Mouse (Mus musculus) neutrophil, adult 83 days (primary cell): ENCODE results near the gene Orm2. TPM values are rescaled to one million over a fixed set of nuclear protein-coding genes. Genes with fewer than 3 reads are reported as not detected.

Experiments used
- total RNA-seq, 2 experiments: library from RNA; stranded (reverse); gene quantifications; one replicate each; pipeline ENCODE4 v1.2.4; 2023

The Orm2 gene
- total RNA-seq, result 1 to 10 TPM; 2.1 to 2.2 TPM

DNA sequence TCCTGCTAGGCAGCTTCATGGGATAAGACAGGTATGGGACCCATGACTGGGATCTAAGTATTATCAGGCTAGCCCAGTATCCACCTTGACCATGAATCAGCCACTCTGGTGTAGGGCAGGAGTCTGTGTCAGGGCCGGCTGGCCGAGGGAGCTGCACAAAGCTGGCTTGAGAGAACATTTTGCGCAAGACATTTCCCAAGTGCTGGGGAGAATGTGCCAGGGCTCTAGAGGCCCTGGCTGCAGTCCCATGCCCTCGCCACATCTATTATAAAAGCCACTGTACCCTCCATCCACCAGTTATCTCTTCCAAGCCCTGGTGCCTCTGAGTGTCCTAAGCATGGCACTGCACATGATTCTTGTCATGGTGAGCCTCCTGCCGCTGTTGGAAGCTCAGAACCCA lies at the start of gene Orm2:
TSS of gene Orm2 (plus strand) at position 300 of the 400 bp plus-strand sequence.

GRCm38 (mm10) chr4:63344295-63344694 lies 18.0 kb upstream of the Orm2 start, which contains the start of gene Orm1:
Orm1 (plus strand) TSS chr4:63344560.

GRCm38 (mm10) chr4:63355877-63356665 lies 6.2 kb upstream of the Orm2 start, which contains the start of gene Orm3:
Orm3 (plus strand) TSS chr4:63356162.

DNA sequence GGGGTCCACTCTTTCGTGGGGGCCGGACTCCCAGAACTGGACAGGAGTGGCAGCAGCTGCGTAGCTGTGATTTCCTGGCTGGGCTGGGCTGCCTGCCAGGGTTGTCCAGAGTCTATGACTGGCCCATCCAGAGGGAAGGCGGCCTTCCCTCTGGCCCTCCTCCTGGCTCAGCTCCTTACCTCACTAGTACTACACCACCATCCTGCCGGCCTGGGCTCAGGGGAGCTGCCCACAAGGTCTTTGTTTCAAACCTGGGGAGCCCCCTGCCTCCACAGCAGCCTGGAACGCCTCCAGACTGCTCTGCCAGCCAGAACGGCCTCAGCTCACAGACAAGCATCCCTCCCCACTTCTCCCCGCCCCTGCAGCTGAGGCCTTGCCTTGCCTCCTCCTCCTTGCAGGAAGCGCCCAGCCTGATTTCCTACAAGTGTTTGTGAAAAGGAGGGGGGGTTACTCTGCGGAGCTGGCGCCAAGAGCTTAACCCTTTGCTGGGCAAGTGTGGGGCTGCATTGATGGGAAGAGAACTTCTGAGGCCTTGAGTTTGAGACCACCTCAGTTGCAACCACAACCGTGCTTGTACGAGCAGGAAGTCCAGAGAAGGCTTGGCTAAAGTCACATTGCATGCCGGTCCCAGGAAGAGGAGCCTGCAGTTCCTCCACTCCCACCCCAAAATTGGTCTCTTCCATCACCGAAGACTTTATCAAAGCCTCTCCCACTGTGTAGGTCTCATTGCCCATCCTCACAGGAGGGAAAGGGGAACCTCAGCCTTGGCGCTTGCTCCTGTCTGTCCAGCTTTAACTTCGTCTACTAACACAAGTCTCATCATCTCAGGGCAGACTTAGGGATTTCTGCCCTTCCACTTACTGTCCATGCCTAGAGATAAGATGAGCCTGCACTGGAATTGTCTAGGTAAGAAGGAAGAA lies 41.1 kb downstream of the Orm2 start, which contains the start of gene Akna:
TSS of gene Akna (minus strand) at position 315 of the 920 bp plus-strand sequence.

Other genes with a start within 250 kb of the Orm2 start
- not detected for gene Ambp, start 207.7 kb upstream of the Orm2 start, total RNA-seq
- gene Kif12, start 190.3 kb upstream of the Orm2 start, total RNA-seq, result not detected
- under 1 TPM; 0.39 to 0.51 TPM for gene Col27a1, start 148.4 kb upstream of the Orm2 start, total RNA-seq
- 10 to 100 TPM; 39.2 to 49.8 TPM for gene Orm1, start 17.9 kb upstream of the Orm2 start, total RNA-seq
- not detected for gene Orm3, start 6.3 kb upstream of the Orm2 start, total RNA-seq
- gene Akna, start 40.9 kb downstream of the Orm2 start, total RNA-seq, result 100 to 1,000 TPM; 236 to 274 TPM
- gene Whrn, start 133.5 kb downstream of the Orm2 start, total RNA-seq, result 1 to 10 TPM; 1.4 to 1.5 TPM
- gene Atp6v1g1, start 182.3 kb downstream of the Orm2 start, total RNA-seq, result 100 to 1,000 TPM; 118 to 134 TPM
- gene Tmem268, start 196.3 kb downstream of the Orm2 start, total RNA-seq, result 10 to 100 TPM; 24.7 to 25.8 TPM
- not detected for gene Gm11213, start 242.8 kb downstream of the Orm2 start, total RNA-seq